Mouse (Mus musculus) NIH3T3 (cell line): ENCODE data around the gene Tuba3b.
A peak's percentile ranks its signal among the peaks of the same experiment; 100 is the strongest.

Experiments
- DNase-seq: peaks from one replicate; pipeline ENCODE4 v3.0.0-alpha.2; 2012; ENCODE audit warnings: low read depth

The Tuba3b gene

DNA sequence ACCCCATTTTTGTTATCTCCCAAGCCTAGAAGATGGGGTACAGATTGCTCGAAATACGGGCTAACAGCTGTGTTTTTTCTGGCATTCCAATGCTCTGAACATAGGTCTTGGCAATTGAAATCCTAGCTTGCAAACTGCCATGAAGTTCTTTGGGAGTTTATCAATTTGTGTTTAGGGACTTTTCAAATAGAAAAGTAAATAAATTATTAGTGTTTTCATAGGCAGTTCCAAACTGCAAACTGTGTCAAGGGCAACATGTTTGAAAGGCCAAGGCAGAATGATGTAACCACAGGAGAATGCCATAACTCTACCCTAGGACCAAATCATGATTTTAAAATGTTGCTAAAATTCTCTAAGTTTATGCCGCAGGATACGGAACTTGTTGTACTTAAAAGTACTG, 7.8 kb upstream of the Tuba3b start:
- peak; percentile 61 for DNase-seq

GRCm38 (mm10) chr6:145608693-145609092, 6.9 kb upstream of the Tuba3b start:
- no peak for DNase-seq

DNA sequence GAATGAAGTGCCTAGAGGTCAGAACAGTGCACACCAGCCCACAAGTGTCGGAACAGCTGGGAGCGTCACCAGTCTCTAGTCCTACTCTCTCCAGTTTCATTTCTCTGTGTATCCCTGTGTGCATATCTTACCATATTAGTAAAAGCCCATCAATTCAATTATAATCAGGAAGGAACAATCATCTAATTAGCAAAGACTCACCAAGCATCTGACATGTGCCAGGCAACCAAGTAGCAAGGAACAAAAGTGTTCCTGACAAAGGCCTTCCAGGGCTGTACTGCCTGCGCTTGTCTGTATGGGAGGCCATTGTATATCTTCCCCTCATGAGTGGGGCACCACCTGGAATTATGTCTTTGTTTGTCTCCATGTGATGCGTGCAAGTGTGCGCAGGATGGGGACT, 4.7 kb upstream of the Tuba3b start:
- no peak for DNase-seq

DNA sequence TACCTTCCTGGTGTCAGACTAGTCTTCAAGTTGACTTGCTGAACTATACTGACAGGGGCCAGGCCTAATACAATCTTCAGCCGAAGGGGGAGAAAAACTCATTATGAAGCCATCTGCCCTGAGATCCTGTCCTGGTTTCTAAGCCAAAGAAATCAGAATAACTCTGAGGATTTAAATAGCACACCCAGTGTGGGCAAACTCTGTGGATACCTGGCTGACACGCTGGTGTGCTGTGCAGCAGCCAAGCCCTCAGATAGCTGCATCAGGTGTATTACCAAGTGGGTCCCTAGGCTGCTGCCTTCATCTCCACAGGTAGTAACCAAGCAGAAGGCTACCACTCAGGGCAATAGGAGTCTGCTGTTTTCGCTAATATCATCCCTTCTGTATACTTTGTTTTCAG, 2.9 kb upstream of the Tuba3b start:
- no peak for DNase-seq

- DNase-seq = no peak
Measured at GRCm38 (mm10) chr6:145614219-145614618, 1.3 kb upstream of the Tuba3b start, which contains the start of gene Lmntd1. Lmntd1 (minus strand) TSS chr6:145614319.

- DNase-seq = peak; percentile 81
Measured at GRCm38 (mm10) chr6:145616402-145617229, 1.1 kb downstream of the Tuba3b start.

GRCm38 (mm10) chr6:145623141-145623540, 7.6 kb downstream of the Tuba3b start:
- DNase-seq = no peak

DNA sequence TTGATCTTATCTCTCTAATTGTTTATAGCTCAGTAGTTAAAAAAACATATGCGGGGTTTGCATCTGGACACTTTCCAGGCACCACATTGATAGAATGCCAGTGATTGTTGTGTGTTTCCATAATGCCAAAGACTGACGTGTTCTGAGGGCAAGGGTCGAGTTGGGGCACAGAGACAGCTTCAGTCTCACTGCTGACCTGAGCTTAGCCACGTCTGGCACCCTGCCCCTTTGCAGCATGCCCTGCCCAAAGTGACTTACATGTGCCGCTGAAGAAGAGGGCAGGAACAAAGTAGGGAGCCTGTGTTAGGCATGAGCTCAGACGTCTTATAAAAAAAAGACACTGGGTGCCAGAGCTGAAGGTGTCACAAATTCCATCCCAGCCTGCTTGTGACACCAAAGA, 14.7 kb downstream of the Tuba3b start:
- peak; percentile 53 for DNase-seq

DNA sequence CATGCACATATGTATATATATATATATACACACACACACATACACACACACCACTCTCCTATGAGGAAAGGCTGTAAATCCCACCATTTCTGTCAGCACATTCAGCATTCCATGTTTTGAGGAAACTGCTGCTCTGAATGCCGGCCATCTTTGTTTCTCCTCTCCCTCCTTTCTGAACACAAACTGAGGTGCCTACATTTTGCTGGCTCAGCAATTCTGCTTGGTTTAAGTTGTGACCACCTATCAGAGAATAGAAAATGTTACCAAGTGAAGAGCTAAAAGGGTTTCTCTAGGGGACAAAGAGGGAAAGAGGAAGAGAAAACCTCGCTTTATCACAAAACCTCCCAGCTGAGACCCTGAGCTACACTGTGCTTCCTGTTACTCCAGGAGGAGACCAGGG, 18.9 kb downstream of the Tuba3b start:
- DNase-seq = no peak

DNA sequence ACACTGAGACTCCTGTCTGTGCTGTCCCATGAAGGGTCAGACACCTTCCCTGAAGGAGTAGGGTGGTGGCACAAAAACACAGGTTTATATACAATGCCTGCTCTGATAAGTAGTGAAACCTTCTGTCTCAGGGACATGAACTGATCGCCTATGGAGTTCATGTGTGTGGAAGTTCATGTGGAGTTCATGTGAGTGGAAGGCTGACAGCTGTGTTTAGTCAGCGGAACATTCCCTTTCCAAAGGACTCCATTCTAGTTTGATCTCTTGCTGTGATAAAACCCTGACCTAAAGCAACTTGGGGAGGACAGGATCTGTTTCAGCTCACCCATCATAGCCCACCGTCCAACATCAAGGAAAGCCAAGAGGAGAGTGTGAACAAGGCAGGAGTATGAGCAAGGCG, 21.1 kb downstream of the Tuba3b start:
- DNase-seq = no peak

DNA sequence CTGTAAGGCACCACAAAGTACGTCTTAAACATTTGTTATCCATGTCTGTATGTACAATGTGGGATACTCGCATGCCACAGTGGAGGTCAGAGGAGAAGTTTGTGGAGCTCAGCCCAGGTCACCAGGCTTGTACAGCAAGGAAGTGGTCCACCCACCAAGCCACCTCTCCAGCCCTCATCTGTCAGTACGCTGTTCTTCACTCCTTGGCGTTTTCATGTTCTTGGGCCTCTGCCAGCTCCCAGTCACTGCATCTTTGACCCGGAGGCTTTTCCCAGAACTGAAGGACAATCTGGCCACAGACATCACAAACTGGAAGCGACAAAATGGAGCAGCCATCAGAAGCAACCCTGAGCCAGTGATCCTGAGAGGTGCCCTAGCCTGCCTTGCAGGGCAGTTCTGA, 22.7 kb downstream of the Tuba3b start:
- DNase-seq = peak; percentile 57

GRCm38 (mm10) chr6:145640971-145641506, 25.5 kb downstream of the Tuba3b start:
- DNase-seq = peak; percentile 73

- no peak for DNase-seq
Measured at GRCm38 (mm10) chr6:145651976-145652375, 36.4 kb downstream of the Tuba3b start.

DNA sequence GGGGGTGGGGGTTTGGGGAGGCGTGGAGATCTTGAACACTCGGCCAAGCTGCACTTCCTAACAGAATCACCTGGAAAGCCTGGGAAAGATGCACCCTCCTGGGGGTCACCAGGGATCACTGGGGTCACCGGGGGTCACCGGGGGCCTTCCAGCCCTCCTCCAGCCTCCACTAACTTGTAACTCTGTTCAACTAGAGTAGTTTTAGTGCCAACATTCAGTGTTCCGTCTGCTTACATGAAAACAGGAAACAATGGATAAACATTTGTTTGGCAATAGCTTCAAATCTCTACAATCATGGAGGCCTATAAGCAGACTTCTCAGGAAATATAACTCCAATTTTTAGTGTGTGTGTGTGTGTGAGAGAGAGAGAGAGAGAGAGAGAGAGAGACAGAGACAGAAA, 37.4 kb downstream of the Tuba3b start:
- DNase-seq = no peak

GRCm38 (mm10) chr6:145653626-145654025, 38.1 kb downstream of the Tuba3b start:
- DNase-seq = no peak

DNA sequence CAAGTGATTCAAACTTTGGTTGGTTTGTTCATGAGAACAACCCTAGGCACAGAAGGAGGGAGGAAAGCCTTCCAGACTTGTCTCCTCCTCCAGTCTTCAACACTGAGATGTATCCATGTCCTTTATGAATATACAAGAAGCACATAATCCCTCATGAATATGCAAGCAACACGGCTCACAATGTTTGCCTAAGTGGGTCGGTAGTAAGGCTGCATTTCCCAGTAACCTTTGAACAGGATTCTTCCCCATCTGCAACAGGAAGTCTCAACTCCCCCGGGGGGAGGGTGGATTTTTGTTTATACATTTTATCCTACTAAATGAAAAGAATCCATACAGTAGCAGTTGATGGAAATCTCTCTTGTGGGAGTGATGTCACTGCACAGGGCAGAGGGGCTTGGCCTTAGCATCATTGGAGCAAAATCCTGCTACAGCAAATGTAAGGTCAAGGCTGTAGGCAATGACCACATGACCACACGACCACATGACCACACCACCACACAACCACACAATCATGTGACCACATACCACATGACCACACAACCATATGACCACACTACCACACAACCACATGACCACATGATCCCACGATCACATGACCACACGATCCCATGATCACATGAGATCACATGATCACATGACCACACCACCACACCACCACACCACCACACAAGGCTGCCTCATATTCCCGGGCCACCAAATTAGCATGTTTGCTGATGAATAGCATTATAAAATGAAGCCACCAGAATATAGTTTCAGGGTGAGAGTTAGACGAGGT, 38.7 kb downstream of the Tuba3b start:
- no peak for DNase-seq

DNA sequence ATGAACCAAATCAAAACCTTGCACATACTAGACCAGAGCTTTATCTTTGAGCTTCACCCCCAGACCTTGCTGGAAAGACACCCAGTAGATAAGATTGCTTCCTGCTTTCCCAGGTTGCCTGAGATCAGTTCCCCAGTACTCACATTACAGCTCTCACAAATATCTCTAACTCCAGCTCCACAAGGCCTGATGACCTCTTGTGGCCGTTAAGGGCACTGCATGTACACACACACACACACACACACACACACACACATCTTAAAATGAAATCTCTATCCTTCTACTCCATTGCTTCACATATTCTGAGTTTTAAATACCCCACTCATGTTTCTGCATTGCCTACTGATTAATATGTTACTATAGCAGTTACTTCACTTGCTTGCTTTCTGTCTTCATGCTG, 40.1 kb downstream of the Tuba3b start:
- DNase-seq = no peak

DNA sequence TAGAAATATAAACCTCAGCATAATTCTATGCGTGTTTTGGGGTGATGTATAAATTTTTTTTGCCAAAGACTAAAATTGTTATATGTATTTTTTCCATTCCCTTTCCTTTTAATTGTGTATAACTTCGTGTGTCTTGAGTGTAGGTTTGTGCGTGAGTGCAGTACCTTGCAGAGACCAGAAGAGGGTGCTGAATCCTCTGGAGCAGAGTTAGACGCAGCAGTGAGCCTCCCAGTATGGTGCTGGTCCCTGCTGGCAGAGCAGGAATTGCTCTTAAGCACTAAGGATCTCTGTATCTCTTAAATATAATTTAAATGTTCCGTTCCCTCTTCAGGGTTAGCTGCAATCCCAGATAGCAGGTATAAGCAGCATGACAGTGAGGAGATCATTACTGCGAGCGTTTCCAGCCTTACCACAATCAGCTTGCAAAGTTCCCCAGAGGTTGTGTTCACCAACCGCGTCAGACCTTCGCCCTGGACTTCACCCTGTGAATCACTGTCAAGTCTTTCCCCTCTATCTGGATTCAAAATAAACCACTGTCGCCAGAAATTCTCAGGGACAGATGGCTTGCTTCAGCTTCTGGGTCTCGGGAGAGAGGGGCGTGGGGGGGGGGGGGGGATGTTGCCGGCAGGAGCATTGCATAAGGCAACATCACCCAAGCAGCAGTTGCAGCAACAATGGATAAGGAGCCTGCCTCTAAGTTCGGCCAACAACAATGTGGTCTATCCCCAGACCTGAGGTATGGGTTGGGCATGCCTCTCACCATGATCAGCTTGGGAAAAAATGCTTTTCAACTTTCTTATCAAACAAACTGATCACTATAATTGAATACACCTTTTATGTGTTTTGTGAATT, 41.4 kb downstream of the Tuba3b start:
- peak; percentile 31 for DNase-seq

- DNase-seq = peak; percentile 28
Measured at GRCm38 (mm10) chr6:145659116-145659515, 43.6 kb downstream of the Tuba3b start.

DNA sequence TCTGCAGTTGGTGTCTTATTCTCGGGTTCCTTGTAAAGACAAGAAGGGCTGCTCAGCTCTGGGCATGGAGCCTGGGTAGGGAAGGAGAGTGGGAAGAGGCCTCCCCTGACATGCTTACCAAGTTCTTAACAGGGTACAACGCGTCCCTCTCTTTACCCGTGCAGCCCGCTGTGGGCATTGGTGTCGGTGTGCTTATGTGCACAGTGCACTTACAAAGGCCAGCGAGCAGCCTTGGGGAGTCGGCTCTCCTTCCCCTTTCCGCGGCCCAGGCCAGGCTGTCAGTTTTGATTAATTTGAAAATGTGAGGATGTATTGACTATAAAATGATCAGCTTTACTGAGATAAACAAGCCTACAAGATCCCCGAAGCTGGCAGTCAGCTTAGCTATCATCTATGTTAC, 45.4 kb downstream of the Tuba3b start:
- no peak for DNase-seq

GRCm38 (mm10) chr6:145664208-145664607, 48.7 kb downstream of the Tuba3b start:
- DNase-seq = no peak

- no peak for DNase-seq
Measured at GRCm38 (mm10) chr6:145665751-145666150, 50.2 kb downstream of the Tuba3b start.
